Mouse (Mus musculus) lung, postnatal 0 days (tissue): ENCODE measurements around the gene Zdhhc21.

Experiments
- CTCF ChIP-seq: IDR thresholded peaks from 2 replicates; pipeline ENCODE4 v1.5.1; 2016; ENCODE audit warnings: antibody characterized with exemption, mild to moderate bottlenecking
- EP300 ChIP-seq: IDR thresholded peaks from 2 replicates; pipeline ENCODE4 v1.6.1; 2016; ENCODE audit warnings: antibody characterized with exemption, mild to moderate bottlenecking, control low read depth

DNA sequence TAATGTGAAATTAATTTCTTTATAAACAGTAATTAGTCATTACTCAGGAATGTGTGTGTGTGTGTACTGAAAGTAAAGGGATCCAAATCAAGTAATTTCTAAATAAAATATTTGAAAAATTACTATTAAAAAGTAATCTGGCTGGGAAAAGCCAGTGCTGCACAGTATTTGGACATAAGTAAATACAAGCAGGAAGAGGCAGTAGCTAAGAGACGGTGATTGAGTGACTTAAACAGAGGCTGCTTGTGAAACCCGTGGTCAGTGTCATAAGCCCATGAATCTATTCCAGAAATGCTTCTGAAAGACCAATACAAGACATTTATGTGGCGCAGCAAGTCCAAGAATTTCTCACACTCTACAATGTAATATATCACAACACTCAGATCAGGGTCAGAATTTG lies 21.6 kb upstream of the Zdhhc21 start:
- TF ChIP-seq CTCF (no peak), EP300 (no peak)
